Comparison of ENCODE assay signal across 24 mouse cellular contexts in the genomic region with DNA sequence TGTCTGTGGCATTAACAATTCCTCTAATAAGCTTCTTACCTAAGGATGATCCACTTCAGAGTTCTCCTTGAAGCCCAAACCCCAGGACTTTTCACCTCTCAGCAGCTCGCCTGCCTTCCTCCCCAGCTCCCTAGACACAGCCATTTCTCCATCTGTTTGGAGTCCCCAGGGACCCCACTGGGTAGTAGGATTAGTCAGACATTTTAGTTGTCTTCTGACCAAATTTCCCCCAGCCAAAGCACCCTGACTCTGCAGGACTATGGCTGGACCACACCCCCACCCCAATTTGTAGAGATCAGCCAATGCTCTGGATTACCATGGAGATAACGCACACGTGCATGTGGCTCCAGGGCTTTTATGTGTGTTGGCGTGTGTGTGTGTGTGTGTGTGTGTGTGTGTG.
DNase-seq lines count a peak whose midpoint lies in the region; ATAC-seq lines count a peak whose summit lies in the region.
"Had no signal": no experiment of that assay in that cellular context is flagged by ENCODE, and none has a peak within 500 bp of the region (broad histone marks: within the 10 kb centered on the region; RNA-seq: fewer than 3 reads in every experiment).

No protein-coding gene starts in this region.

- peaks cover 5% of the 10 kb centered on the region; the same call in 1 of the 2 replicates for H3K4me1 ChIP-seq in midbrain, embryonic 16.5 days (ENCODE audit: control insufficient read depth, insufficient read depth, low read length)

- H3K9ac ChIP-seq in midbrain, embryonic 16.5 days (ENCODE audit: low read depth, low read length) = no peak overlapping the region
- H3K9ac ChIP-seq: forebrain, embryonic 13.5 days; forebrain, postnatal 0 days; hindbrain, embryonic 13.5 days; intestine, embryonic 15.5 days had no signal

- no peak overlapping the region for H3K4me3 ChIP-seq in midbrain, embryonic 16.5 days (ENCODE audit: low read depth, low read length)
- H3K4me3 ChIP-seq: forebrain, embryonic 10.5 days; forebrain, embryonic 13.5 days; hindbrain, embryonic 10.5 days; hindbrain, embryonic 13.5 days; intestine, embryonic 15.5 days had no signal

- H3K9me3 ChIP-seq in midbrain, embryonic 16.5 days (replicated peaks; ENCODE audit: control insufficient read depth, low read length, poor library complexity, severe bottlenecking) = no peaks in the 10 kb centered on the region
- H3K9me3 ChIP-seq: forebrain, embryonic 10.5 days; forebrain, embryonic 13.5 days; hindbrain, embryonic 10.5 days; hindbrain, embryonic 13.5 days; intestine, embryonic 15.5 days had no signal

- H3K27ac ChIP-seq in midbrain, embryonic 16.5 days (ENCODE audit: low read length) = no peak overlapping the region
- H3K27ac ChIP-seq: forebrain, embryonic 10.5 days; hindbrain, embryonic 10.5 days; intestine, embryonic 15.5 days had no signal

- no peaks in the 10 kb centered on the region for H3K27me3 ChIP-seq in midbrain, embryonic 16.5 days (ENCODE audit: control insufficient read depth, insufficient read depth, low read depth, low read length)
- H3K27me3 ChIP-seq: CH12.LX; intestine, embryonic 15.5 days; Patski had no signal

- peak; percentile 24 for DNase-seq in cerebellum, postnatal 10 days
- DNase-seq in cerebellum, adult 11 months = no peak
- DNase-seq in retina, postnatal 1 day = peak; percentile 50
- DNase-seq in retina, embryonic 14.5 days (ENCODE audit: low spot score) = no peak
- peak; percentile 23 for DNase-seq in retina, postnatal 7 days (ENCODE audit: low read depth, low spot score)
- DNase-seq: adrenal gland, adult 2 months; adrenal gland, postnatal 14 days; B cell, adult 2 months; cerebellum, adult 11-12 months; forebrain, postnatal 0 days; gastrocnemius, postnatal 25 days; heart, postnatal 36 days; kidney, adult 11 months had no signal

- H3K4me2 ChIP-seq in midbrain, embryonic 16.5 days (ENCODE audit: low read length) = no peak overlapping the region
- H3K4me2 ChIP-seq: forebrain, embryonic 13.5 days; heart, embryonic 11.5 days; hindbrain, embryonic 13.5 days; intestine, embryonic 15.5 days had no signal

- WGBS in midbrain, embryonic 16.5 days = 59% methylated on average over 4 of the region's 4 CpGs

- H3K36me3 ChIP-seq in midbrain, embryonic 16.5 days (ENCODE audit: control insufficient read depth, insufficient read depth, low read length) = no peaks in the 10 kb centered on the region
- H3K36me3 ChIP-seq: forebrain, embryonic 10.5 days; G1E; hindbrain, embryonic 10.5 days; hindbrain, embryonic 13.5 days; intestine, embryonic 15.5 days had no signal

- no peak for ATAC-seq in midbrain, embryonic 16.5 days
- ATAC-seq: forebrain, postnatal 0 days; hindbrain, embryonic 16.5 days; intestine, embryonic 15.5 days; Patski had no signal

Comparison
In these comparisons a context has a peak if more than half of its experiments do, and no peak if none do; other contexts are left out.
1. DNase-seq: peak in cerebellum, postnatal 10 days (2 of 2), retina, postnatal 1 day (single experiment) and retina, postnatal 7 days (single experiment); none in cerebellum, adult 11 months (single experiment) and retina, embryonic 14.5 days (single experiment).